Mouse (Mus musculus): ENCODE data around the gene Gas7.

DNA sequence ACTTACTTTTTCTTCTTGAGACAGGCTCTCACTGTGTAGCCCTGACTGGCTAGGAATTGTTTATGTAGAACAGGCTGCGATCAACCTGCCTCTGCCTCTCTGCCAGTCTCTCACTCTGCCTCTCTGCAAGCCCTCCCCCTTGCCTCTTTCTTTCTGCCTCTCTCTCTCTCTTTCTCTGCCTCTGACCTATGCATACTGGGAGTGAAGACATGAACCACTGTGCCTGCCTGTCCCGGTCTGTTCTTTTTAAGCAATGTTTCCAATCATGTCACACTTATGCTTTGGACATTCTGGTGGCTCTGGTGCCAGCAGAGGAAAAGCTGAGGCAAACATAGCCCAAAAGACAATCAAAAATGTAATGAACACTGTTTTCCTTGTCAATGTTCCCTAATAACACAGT, 69.5 kb downstream of the Gas7 start:
- TF ChIP-seq POLR2A (IDR thresholded peaks at IDR 0.05; ENCODE audit: insufficient read depth, low read depth, low read length) = no peak
- TF ChIP-seq CTCF (IDR thresholded peaks at IDR 0.05) = no peak
- no peak for TF ChIP-seq EP300 (IDR thresholded peaks at IDR 0.05; ENCODE audit: insufficient read depth, low read depth, low read length)

Data from heart, adult 2 months (tissue).